Mouse (Mus musculus) liver, postnatal 0 days (tissue): ENCODE measurements around the gene Cntn5.

Source experiments
- CTCF ChIP-seq: sonication (generic); IDR thresholded peaks from 2 replicates; pipeline ENCODE4 v1.5.1; 2016; ENCODE audit warnings: antibody characterized with exemption, low read depth
- EP300 ChIP-seq: IDR thresholded peaks from 2 replicates; pipeline ENCODE4 v1.6.1; 2016; ENCODE audit warnings: antibody characterized with exemption, low read depth, mild to moderate bottlenecking

DNA sequence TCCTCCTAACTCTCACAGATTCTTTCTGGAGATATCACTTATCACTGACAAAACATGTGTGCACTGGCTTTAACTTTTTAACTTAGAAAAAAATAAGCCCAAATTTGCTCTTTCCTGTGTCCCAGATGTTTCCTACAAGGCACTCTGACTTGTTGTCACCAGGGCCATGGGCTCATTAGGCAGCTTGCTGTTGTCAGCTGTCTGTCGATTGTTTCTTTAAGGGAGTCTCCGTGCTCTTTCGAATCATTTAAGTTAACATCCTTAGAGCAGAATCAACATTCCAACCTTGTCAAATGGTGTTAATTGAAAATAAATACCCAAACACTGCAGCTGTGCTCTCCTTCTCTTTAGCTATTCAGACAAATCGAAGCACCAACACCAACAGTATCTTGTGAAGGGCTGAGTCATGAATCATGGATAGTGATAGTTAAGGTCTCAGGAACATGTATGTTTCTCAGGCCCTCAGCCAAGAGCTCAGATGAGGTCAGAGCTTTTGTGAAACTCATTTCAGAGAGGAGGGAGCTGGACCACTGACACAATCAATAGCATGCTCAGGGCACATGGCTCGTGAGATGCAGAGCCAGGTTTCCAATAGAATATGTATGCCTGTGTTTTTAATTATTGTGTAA lies 802.6 kb downstream of the Cntn5 start:
- no peak for TF ChIP-seq CTCF
- no peak for TF ChIP-seq EP300
